Mouse (Mus musculus) cortical plate, adult 2 months (tissue): Measurements from ENCODE around the gene Tnfsf12. TPM values are rescaled to one million over a fixed set of nuclear protein-coding genes. Genes with fewer than 3 reads are reported as not detected.

Experiments
- H3K27ac ChIP-seq: fragments of 200-500 bp; 2 replicates; pipeline ENCODE4 v1.5.1; 2012; ENCODE audit warnings: low read length, control low read depth, inconsistent platforms; ENCODE audit not compliant: insufficient read depth
- H3K4me1 ChIP-seq: fragments of 200-500 bp; 2 replicates; pipeline ENCODE4 v1.6.1; 2011; ENCODE audit warnings: low read length; ENCODE audit not compliant: control insufficient read depth, insufficient read depth
- H3K4me3 ChIP-seq: fragments of 200-500 bp; 2 replicates; pipeline ENCODE4 v1.5.1; 2011; ENCODE audit warnings: mild to moderate bottlenecking, low read length, control low read depth; ENCODE audit not compliant: insufficient read depth
- CTCF ChIP-seq: fragments of 200-500 bp; IDR thresholded peaks from 2 replicates; pipeline ENCODE4 v1.5.1; 2011; ENCODE audit warnings: mild to moderate bottlenecking, control low read depth, low read length; ENCODE audit not compliant: insufficient read depth; ENCODE audit errors: extremely low read depth
- POLR2A ChIP-seq: fragments of 200-500 bp; IDR thresholded peaks from 2 replicates; pipeline ENCODE4 v1.6.1; 2011; ENCODE audit warnings: mild to moderate bottlenecking, low read length, control low read depth; ENCODE audit not compliant: insufficient read depth; ENCODE audit errors: extremely low read depth
- polyA plus RNA-seq: library from polyadenylated mRNA; depleted of rRNA; stranded (reverse); fragments of >200 nt; gene quantifications from 2 replicates; pipeline ENCODE4 v1.2.3, GENCODE M21; 2012

Gene Tnfsf12
- polyA plus RNA-seq, 1 experiment = 22.5 TPM

- H3K27ac ChIP-seq = no peak overlapping the region
- TF ChIP-seq POLR2A (no peak), CTCF (no peak)
- no peaks in the 10 kb centered on the region; the same call in 1 of the 2 replicates for H3K4me1 ChIP-seq
- H3K4me3 ChIP-seq = no peak overlapping the region
Measured at GRCm38 (mm10) chr11:69692863-69693262, 2.8 kb downstream of the Tnfsf12 start.

- no peak overlapping the region for H3K4me3 ChIP-seq
- H3K27ac ChIP-seq = no peak overlapping the region
- TF ChIP-seq POLR2A (no peak), CTCF (no peak)
- no peaks in the 10 kb centered on the region; the same call in 1 of the 2 replicates for H3K4me1 ChIP-seq
Measured at GRCm38 (mm10) chr11:69692196-69692811, 3.3 kb downstream of the Tnfsf12 start.

GRCm38 (mm10) chr11:69689891-69690290 lies 5.8 kb downstream of the Tnfsf12 start:
- TF ChIP-seq POLR2A = no peak
- TF ChIP-seq CTCF = no peak
- Histone ChIP-seq H3K27ac (no peak overlapping the region), H3K4me3 (no peak overlapping the region), H3K4me1 (no peaks in the 10 kb centered on the region; the same call in 1 of the 2 replicates)

- Histone ChIP-seq H3K4me3 (no peak overlapping the region), H3K27ac (no peak overlapping the region), H3K4me1 (no peaks in the 10 kb centered on the region)
- TF ChIP-seq POLR2A = no peak
- no peak for TF ChIP-seq CTCF
Measured at GRCm38 (mm10) chr11:69687061-69687460, 8.6 kb downstream of the Tnfsf12 start.

GRCm38 (mm10) chr11:69686377-69686776 lies 9.3 kb downstream of the Tnfsf12 start:
- H3K4me3 ChIP-seq = no peak overlapping the region
- H3K27ac ChIP-seq = no peak overlapping the region
- TF ChIP-seq CTCF = no peak
- no peak for TF ChIP-seq POLR2A
- no peaks in the 10 kb centered on the region for H3K4me1 ChIP-seq

GRCm38 (mm10) chr11:69685526-69686148 lies 10.0 kb downstream of the Tnfsf12 start, which contains the start of gene Tnfsf13:
TSS of gene Tnfsf13 (minus strand) at chr11:69685784.
- H3K27ac ChIP-seq = peak within 1 kb of the TSS; percentile 89
- 0 out of 2 replicates have a peak, but pooled peaks have one; percentile 31 for TF ChIP-seq POLR2A
- TF ChIP-seq CTCF = no peak
- no peak within 1 kb of the TSS for H3K4me3 ChIP-seq
- H3K4me1 ChIP-seq = no peaks in the 10 kb centered on the region; the same call in 1 of the 2 replicates

GRCm38 (mm10) chr11:69684936-69685335 lies 10.7 kb downstream of the Tnfsf12 start:
- Histone ChIP-seq H3K4me3 (no peak overlapping the region), H3K4me1 (no peaks in the 10 kb centered on the region; the same call in 1 of the 2 replicates), H3K27ac (peak overlapping the region; percentile 57)
- no peak for TF ChIP-seq POLR2A
- no peak for TF ChIP-seq CTCF

- Histone ChIP-seq H3K27ac (no peak overlapping the region), H3K4me3 (no peak overlapping the region)
Measured at GRCm38 (mm10) chr11:69684128-69684745, 11.4 kb downstream of the Tnfsf12 start.

GRCm38 (mm10) chr11:69683576-69683975 lies 12.1 kb downstream of the Tnfsf12 start:
- no peaks in the 10 kb centered on the region; the same call in 1 of the 2 replicates for H3K4me1 ChIP-seq
- no peak overlapping the region for H3K4me3 ChIP-seq
- H3K27ac ChIP-seq = no peak overlapping the region
- TF ChIP-seq POLR2A = no peak

More at GRCm38 (mm10) chr11:69684128-69684745, 11.4 kb downstream of the Tnfsf12 start:
- no peaks in the 10 kb centered on the region; the same call in 1 of the 2 replicates for H3K4me1 ChIP-seq
- TF ChIP-seq POLR2A = no peak
- TF ChIP-seq CTCF = no peak

- Histone ChIP-seq H3K4me3 (no peak overlapping the region), H3K27ac (no peak overlapping the region), H3K4me1 (no peaks in the 10 kb centered on the region; the same call in 1 of the 2 replicates)
- no peak for TF ChIP-seq POLR2A
- TF ChIP-seq CTCF = peak; percentile 97
Measured at GRCm38 (mm10) chr11:69682840-69683533, 12.7 kb downstream of the Tnfsf12 start.
